Mouse (Mus musculus): ENCODE measurements around the gene Rcsd1. TPM values are rescaled to one million over a fixed set of nuclear protein-coding genes. Genes with fewer than 3 reads are reported as not detected.

Gene Rcsd1
- polyA plus RNA-seq, 1 experiment: 6.8 TPM

GRCm38 (mm10) chr1:165662426-165663192, 46.9 kb downstream of the Rcsd1 start:
- DNase-seq (ENCODE audit: extremely low spot score in 1 of 2, low spot score in 1 of 2): no peak

DNA sequence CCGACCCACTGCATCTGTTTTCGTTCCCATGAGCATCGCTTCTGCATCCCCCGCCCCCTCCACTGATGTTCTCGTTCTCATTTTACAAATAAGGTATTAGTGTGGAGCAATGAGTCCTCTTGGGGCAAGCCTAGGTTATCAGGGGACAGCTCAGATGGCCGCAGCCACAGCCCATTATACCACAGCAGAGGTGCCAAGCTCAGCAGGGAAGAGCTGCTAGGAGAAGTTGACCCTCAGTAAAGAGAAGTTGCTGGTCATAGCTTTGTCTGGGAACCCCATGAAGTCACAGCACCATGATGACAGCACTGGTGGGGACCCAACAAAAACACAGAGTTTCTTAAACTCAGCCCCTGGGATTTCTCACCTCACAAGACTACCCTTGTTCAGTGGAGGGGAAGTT, 47.8 kb downstream of the Rcsd1 start:
- DNase-seq (ENCODE audit: extremely low spot score in 1 of 2, low spot score in 1 of 2): no peak

GRCm38 (mm10) chr1:165661191-165661590, 48.4 kb downstream of the Rcsd1 start:
- no peak for DNase-seq (ENCODE audit: extremely low spot score in 1 of 2, low spot score in 1 of 2)

DNA sequence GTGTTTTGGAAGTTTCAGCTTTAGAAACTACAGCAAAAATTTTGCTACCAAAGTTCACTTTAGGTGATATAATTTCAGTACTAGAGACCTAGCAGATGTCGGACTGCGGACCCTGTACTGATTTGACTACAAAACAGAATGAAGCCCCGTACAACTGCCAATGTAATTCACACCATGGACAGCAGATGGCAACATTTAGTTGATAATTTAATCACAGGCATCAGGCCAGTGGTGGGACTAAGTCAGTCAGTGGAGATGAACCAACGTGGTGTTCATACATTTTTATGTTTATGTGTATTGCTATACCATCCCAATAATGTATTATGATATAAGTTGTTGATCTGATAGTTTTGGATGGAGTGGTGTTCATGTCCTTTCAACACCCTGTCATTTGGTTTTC, 48.8 kb downstream of the Rcsd1 start:
- peak in 1 of 2 experiments; percentile 86 for DNase-seq (ENCODE audit: extremely low spot score in 1 of 2, low spot score in 1 of 2)

GRCm38 (mm10) chr1:165658602-165659001, 51.0 kb downstream of the Rcsd1 start:
- peak; percentile 40 to 92 for DNase-seq (ENCODE audit: extremely low spot score in 1 of 2, low spot score in 1 of 2)

DNA sequence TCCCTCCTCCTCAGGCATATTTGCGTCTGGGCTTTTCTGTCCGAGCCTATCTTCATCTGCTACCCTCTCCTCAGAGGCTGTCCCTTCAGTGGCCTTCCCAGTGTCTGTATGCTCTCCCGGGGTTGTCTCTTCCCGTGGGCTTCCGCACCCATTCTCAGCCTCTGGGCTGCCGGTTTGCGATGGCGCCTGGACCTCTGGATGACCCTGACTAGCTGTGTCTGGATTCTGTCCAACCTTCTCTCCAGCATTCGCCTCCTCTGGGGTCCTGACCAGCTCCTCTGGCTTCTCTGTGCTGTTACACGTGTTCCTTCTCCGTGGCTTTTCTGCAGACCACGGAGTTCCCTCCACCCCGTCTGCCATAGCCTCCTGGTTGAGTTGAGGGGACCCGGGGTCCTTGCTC, 54.1 kb downstream of the Rcsd1 start:
- DNase-seq (ENCODE audit: extremely low spot score in 1 of 2, low spot score in 1 of 2): no peak

- no peak for DNase-seq (ENCODE audit: extremely low spot score in 1 of 2, low spot score in 1 of 2)
Measured at GRCm38 (mm10) chr1:165655022-165655421, 54.5 kb downstream of the Rcsd1 start.

DNA sequence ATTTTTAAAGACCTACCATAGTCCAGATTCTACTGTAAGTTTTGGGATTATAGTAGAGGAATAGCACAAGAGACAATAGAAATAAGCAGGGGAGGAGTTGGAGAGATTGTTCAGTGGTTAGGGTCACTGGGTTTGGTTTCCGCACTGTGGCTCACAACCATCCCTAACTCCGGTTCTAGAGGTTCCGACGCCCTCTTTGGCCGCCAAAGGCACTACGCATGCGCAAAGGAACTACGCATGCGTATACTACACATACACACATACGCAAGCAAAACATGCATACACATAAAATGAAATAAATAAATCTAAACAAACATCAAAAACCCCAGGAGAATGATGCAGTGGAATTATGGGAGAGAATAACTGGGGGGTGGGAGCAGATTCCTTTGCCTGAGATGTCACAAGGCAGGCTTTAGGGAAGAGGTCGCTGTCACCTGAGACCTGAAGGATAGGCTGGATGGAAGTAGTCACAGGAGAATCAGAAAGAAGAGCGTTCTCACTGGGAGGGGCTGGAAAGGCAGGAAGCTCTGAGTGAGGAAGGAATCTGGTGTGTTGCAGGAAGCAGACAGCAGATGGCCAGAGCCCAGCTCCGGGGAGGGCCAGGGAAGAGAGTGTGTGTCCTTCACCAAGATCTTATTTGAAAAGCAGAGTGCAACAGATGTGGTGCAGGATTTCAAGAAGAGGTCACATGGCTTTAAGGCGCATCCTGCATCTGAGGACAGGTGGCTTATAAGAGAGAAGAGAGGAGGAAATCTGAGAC, 56.3 kb downstream of the Rcsd1 start:
- DNase-seq (ENCODE audit: extremely low spot score in 1 of 2, low spot score in 1 of 2): no peak

- DNase-seq (ENCODE audit: extremely low spot score in 1 of 2, low spot score in 1 of 2): no peak
Measured at GRCm38 (mm10) chr1:165652507-165652906, 57.0 kb downstream of the Rcsd1 start.

- DNase-seq (ENCODE audit: extremely low spot score in 1 of 2, low spot score in 1 of 2): no peak
Measured at GRCm38 (mm10) chr1:165651158-165651557, 58.4 kb downstream of the Rcsd1 start.

- DNase-seq (ENCODE audit: extremely low spot score in 1 of 2, low spot score in 1 of 2): no peak
Measured at GRCm38 (mm10) chr1:165645102-165645501, 64.5 kb downstream of the Rcsd1 start.

- DNase-seq (ENCODE audit: extremely low spot score in 1 of 2, low spot score in 1 of 2): no peak
Measured at GRCm38 (mm10) chr1:165643735-165644134, 65.8 kb downstream of the Rcsd1 start.

- DNase-seq (ENCODE audit: extremely low spot score in 1 of 2, low spot score in 1 of 2): peak in 1 of 2 experiments; percentile 57
Measured at GRCm38 (mm10) chr1:165642780-165643311, 66.7 kb downstream of the Rcsd1 start.

- peak; percentile 58 to 95 for DNase-seq (ENCODE audit: extremely low spot score in 1 of 2, low spot score in 1 of 2)
Measured at GRCm38 (mm10) chr1:165641786-165642771, 67.5 kb downstream of the Rcsd1 start.

GRCm38 (mm10) chr1:165641271-165641771, 68.2 kb downstream of the Rcsd1 start:
- peak; percentile 43 to 91 for DNase-seq (ENCODE audit: extremely low spot score in 1 of 2, low spot score in 1 of 2)

GRCm38 (mm10) chr1:165636289-165636688, 73.3 kb downstream of the Rcsd1 start:
- no peak for DNase-seq (ENCODE audit: extremely low spot score in 1 of 2, low spot score in 1 of 2)

- no peak for DNase-seq (ENCODE audit: extremely low spot score in 1 of 2, low spot score in 1 of 2)
Measured at GRCm38 (mm10) chr1:165635055-165635897, 74.3 kb downstream of the Rcsd1 start.

GRCm38 (mm10) chr1:165634151-165634884, 75.2 kb downstream of the Rcsd1 start, which contains the start of gene Mpzl1:
Mpzl1 (minus strand) TSS chr1:165634538.
- DNase-seq (ENCODE audit: extremely low spot score in 1 of 2, low spot score in 1 of 2): peak; percentile 97 to 99
